Mouse (Mus musculus): ENCODE measurements around the gene Socs5. TPM values are rescaled to one million over a fixed set of nuclear protein-coding genes. Genes with fewer than 3 reads are reported as not detected.

Socs5 gene
- 23.3 and 40.0 TPM in 2 replicates for polyA plus RNA-seq (2021; fragmentation: Nextera tagmentation)
- long read RNA-seq, experiment 1, transcript Socs5-203 (2 exons, 978 nt) = major isoform, 22 of 90 reads
- long read RNA-seq, experiment 1, partial matches to known transcripts = 61 of 90 reads
- long read RNA-seq, experiment 1, other reads (novel, unspliced or antisense) = 7 of 90 reads
- long read RNA-seq, experiment 2, transcript Socs5-203 (2 exons, 978 nt) = major isoform, 5 of 39 reads
- long read RNA-seq, experiment 2, partial matches to known transcripts = 1 of 39 reads
- long read RNA-seq, experiment 2, other reads (novel, unspliced or antisense) = 33 of 39 reads

GRCm38 (mm10) chr17:87107623-87108221, at the start of gene Socs5:
TSS of gene Socs5 (plus strand) at chr17:87107679.

Other genes with a start within 250 kb of the Socs5 start
- not detected in 2 replicates for gene Tmem247, start 190.3 kb upstream of the Socs5 start, polyA plus RNA-seq (2021; fragmentation: Nextera tagmentation)
- not detected in 2 replicates for gene Atp6v1e2, start 159.8 kb upstream of the Socs5 start, polyA plus RNA-seq (2021; fragmentation: Nextera tagmentation)
- 2.6 and 3.6 TPM in 2 replicates for gene Rhoq, start 144.6 kb upstream of the Socs5 start, polyA plus RNA-seq (2021; fragmentation: Nextera tagmentation)
- 31.9 TPM in 2 replicates for gene Pigf, start 82.3 kb upstream of the Socs5 start, polyA plus RNA-seq (2021; fragmentation: Nextera tagmentation)
- gene Cript, start 82.1 kb upstream of the Socs5 start, polyA plus RNA-seq (2021; fragmentation: Nextera tagmentation) = 166 and 200 TPM in 2 replicates
- 89.4 and 102 TPM in 2 replicates for gene Mcfd2, start 158.3 kb downstream of the Socs5 start, polyA plus RNA-seq (2021; fragmentation: Nextera tagmentation)
- gene Ttc7, start 175.2 kb downstream of the Socs5 start, polyA plus RNA-seq (2021; fragmentation: Nextera tagmentation) = 7.0 and 8.4 TPM in 2 replicates